Mouse (Mus musculus) macrophage (primary cell): ENCODE measurements around the gene Tyk2. TPM values are rescaled to one million over a fixed set of nuclear protein-coding genes. Genes with fewer than 3 reads are reported as not detected.

Experiments
- H3K27ac ChIP-seq: fragments of 350-480 bp; formaldehyde crosslinking; 2 replicates; pipeline ENCODE4 v1.9.0; 2021
- H3K36me3 ChIP-seq: fragments of 350-480 bp; formaldehyde crosslinking; 2 replicates; pipeline ENCODE4 v1.9.0; 2021; ENCODE audit errors: inconsistent target
- H3K4me3 ChIP-seq: fragments of 350-480 bp; formaldehyde crosslinking; 2 replicates; pipeline ENCODE4 v1.9.0; 2021; ENCODE audit errors: inconsistent target
- H3K79me2 ChIP-seq: fragments of 350-480 bp; formaldehyde crosslinking; 2 replicates; pipeline ENCODE4 v1.9.0; 2021; ENCODE audit errors: inconsistent target
- WGBS: methylation state at CpG from one replicate; pipeline ENCODE4 v1.1.7; 2026; ENCODE audit warnings: inconsistent platforms; ENCODE audit not compliant: missing documents; 5-methylcytosine and 5-hydroxymethylcytosine counted together
- polyA plus RNA-seq: library from polyadenylated mRNA; stranded (reverse); fragments of 250-400 nt; gene quantifications from 3 replicates; pipeline ENCODE4 v1.2.4, GENCODE M21; 2018; ENCODE audit warnings: inconsistent platforms

The Tyk2 gene
- polyA plus RNA-seq, 1 experiment from 2014 or later, result 22.8 TPM

DNA sequence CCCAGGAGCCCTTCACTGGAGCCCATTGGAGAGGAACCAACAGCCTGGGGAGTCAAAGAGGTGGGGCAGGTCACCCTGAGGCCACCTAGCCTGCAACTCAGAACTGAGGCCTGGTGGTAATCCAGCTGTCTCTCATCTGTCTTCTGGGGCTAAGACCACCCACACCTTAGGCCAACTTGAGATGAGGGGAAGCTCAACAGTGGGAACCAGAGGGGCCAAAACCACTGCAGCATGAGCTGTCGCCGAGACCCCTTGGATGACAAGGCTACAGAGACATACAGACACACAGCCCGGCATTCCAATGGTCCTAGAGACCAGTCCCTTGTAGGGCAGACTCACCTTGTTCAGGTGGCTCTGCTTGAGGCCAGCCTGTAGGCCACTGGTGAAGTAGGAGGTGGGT lies 55.4 kb downstream of the Tyk2 start:
- peaks cover 50% of the 10 kb centered on the region for H3K36me3 ChIP-seq
- H3K4me3 ChIP-seq, result no peak overlapping the region
- 95% methylated on average over 3 of the region's 3 CpGs for WGBS
- H3K79me2 ChIP-seq, result peaks cover 24% of the 10 kb centered on the region
- no peak overlapping the region for H3K27ac ChIP-seq

- no peak overlapping the region; the same call in 1 of the 2 replicates for H3K27ac ChIP-seq
- peak overlapping the region; percentile 84; the same call in 1 of the 2 replicates for H3K4me3 ChIP-seq
- 50% methylated on average over 1 of the region's 1 CpGs for WGBS
- H3K36me3 ChIP-seq, result peaks cover 35% of the 10 kb centered on the region
- H3K79me2 ChIP-seq, result peaks cover 30% of the 10 kb centered on the region
Measured at GRCm38 (mm10) chr9:21074173-21074572, 56.9 kb downstream of the Tyk2 start.

DNA sequence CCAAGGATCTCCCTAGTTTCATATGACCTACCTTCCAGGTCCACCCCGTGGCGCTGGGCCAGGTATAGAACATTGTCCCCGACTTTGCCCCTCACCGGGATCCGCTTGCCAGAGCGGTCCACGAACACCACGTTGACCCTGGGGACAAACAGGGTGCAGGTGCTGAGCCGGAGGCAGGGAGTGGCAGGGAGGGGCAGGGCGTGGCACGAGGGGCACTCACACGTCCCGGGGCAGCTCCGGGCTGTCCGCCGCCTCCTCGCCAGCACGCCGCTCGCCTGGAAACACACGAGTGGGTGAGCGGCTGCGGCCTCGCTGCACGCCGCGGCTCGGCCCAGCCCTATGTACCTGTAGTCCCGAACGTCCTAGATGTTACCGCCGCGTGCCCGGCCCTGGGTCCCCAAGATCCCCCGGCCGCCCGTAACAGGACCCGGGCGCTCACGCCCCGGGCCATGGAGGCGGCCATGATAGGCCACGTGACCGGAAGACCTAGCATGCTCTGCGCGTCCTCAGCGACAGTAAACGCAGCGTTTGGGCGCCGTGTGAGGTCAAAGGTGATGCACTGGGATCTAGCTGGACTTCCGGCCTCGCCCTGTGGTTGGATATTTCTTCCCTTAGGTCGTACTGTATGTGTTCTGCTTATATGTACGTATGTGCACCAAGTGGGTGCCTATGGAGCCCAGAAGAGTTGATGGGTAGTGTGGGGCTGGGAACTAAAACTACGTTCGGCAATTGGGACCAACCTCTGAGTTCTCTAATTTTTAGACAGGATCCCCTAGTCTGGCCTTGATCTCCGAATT lies 57.8 kb downstream of the Tyk2 start, which contains the start of the genes Gm49373 and Fdx1l:
TSS of gene Gm49373 (minus strand) at position 53 of the 797 bp plus-strand sequence.
TSS of gene Fdx1l (minus strand) at position 571 of the 797 bp plus-strand sequence.
- H3K79me2 ChIP-seq, result peaks cover 30% of the 10 kb centered on the region
- H3K36me3 ChIP-seq, result peaks cover 26% of the 10 kb centered on the region
- under 1% methylated on average over 56 of the region's 58 CpGs for WGBS
- peak within 1 kb of the TSS; percentile 84 for H3K4me3 ChIP-seq
- H3K27ac ChIP-seq, result peak within 1 kb of the TSS; percentile 45

- Histone ChIP-seq H3K4me3 (peak overlapping the region; percentile 84), H3K79me2 (peaks cover 30% of the 10 kb centered on the region), H3K36me3 (peaks cover 20% of the 10 kb centered on the region), H3K27ac (peak overlapping the region; percentile 37; the same call in 1 of the 2 replicates)
- 7% methylated on average over 4 of the region's 4 CpGs for WGBS
Measured at GRCm38 (mm10) chr9:21072641-21073040, 58.4 kb downstream of the Tyk2 start.

GRCm38 (mm10) chr9:21067006-21067684 lies 63.9 kb downstream of the Tyk2 start, which contains the start of gene Zglp1:
TSS of gene Zglp1 (minus strand) at chr9:21067093.
- 86% methylated on average over 14 of the region's 27 CpGs for WGBS
- no peak within 1 kb of the TSS for H3K4me3 ChIP-seq
- peaks cover 20% of the 10 kb centered on the region for H3K79me2 ChIP-seq
- no peak within 1 kb of the TSS for H3K27ac ChIP-seq
- no peaks in the 10 kb centered on the region for H3K36me3 ChIP-seq

DNA sequence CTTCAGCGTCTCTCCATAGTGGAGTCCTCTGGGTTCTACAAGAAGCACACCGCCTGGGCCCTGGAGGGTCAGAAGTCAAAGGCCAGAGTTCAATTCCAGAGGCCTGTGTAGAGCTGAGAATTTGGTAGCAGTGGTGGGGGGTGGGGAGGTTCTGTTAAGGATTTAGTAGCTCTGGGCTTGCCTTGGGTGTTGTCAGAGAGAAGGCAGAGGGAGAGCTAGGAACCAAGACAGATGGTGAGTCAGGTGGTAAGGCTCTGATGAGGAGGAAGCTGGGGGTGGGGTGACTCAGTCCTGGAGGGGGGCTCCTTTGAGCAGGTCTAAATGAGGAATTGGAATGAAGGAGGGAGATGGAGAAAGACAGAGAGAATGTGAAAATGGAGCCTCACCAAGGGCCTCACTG lies 68.1 kb downstream of the Tyk2 start:
- H3K79me2 ChIP-seq, result no peaks in the 10 kb centered on the region
- H3K36me3 ChIP-seq, result no peaks in the 10 kb centered on the region
- WGBS, result 93% methylated on average over 2 of the region's 2 CpGs
- no peak overlapping the region for H3K27ac ChIP-seq
- H3K4me3 ChIP-seq, result no peak overlapping the region

Other genes with a start within 250 kb of the Tyk2 start
- gene Ppan, start 243.1 kb downstream of the Tyk2 start, polyA plus RNA-seq, result 9.3 to 35.0 TPM (median 13.9 TPM) in 3 replicates
- 76.8 to 138 TPM (median 100 TPM) in 3 replicates for gene Eif3g, start 232.6 kb downstream of the Tyk2 start, polyA plus RNA-seq
- 37.5 to 90.6 TPM (median 56.1 TPM) in 3 replicates for gene Dnmt1, start 171.4 kb downstream of the Tyk2 start, polyA plus RNA-seq
- 16.4 to 43.0 TPM (median 32.4 TPM) in 3 replicates for gene S1pr2, start 154.5 kb downstream of the Tyk2 start, polyA plus RNA-seq
- 27.9 to 56.9 TPM (median 50.5 TPM) in 3 replicates for gene Mrpl4, start 128.5 kb downstream of the Tyk2 start, polyA plus RNA-seq
- gene Icam1, start 115.3 kb downstream of the Tyk2 start, polyA plus RNA-seq, result 35.3 to 116 TPM (median 39.2 TPM) in 3 replicates
- gene Icam4, start 101.9 kb downstream of the Tyk2 start, polyA plus RNA-seq, result not detected in 3 replicates
- 0.04 to 0.12 TPM (median 0.09 TPM) in 3 replicates for gene Icam5, start 99.2 kb downstream of the Tyk2 start, polyA plus RNA-seq
- not detected in 3 replicates for gene Zglp1, start 64.2 kb downstream of the Tyk2 start, polyA plus RNA-seq
- gene Gm49373, start 58.1 kb downstream of the Tyk2 start, polyA plus RNA-seq, result 0.22 TPM in 1 of 3 replicates, not detected in the others
- gene Fdx1l, start 57.6 kb downstream of the Tyk2 start, polyA plus RNA-seq, result 22.6 to 65.1 TPM (median 36.6 TPM) in 3 replicates
- gene Gm38431, start 39.2 kb downstream of the Tyk2 start, polyA plus RNA-seq, result 0.88 to 8.1 TPM (median 2.0 TPM) in 3 replicates
- 24.3 to 37.8 TPM (median 28.2 TPM) in 3 replicates for gene Raver1, start 39.2 kb downstream of the Tyk2 start, polyA plus RNA-seq
- gene Cdc37, start 18.7 kb upstream of the Tyk2 start, polyA plus RNA-seq, result 166 to 206 TPM (median 199 TPM) in 3 replicates
- 6.5 to 7.1 TPM (median 6.8 TPM) in 3 replicates for gene Pde4a, start 34.5 kb upstream of the Tyk2 start, polyA plus RNA-seq
- 27.5 to 46.5 TPM (median 35.7 TPM) in 3 replicates for gene Keap1, start 108.1 kb upstream of the Tyk2 start, polyA plus RNA-seq
- not detected in 3 replicates for gene S1pr5, start 117.2 kb upstream of the Tyk2 start, polyA plus RNA-seq
- gene Atg4d, start 134.1 kb upstream of the Tyk2 start, polyA plus RNA-seq, result 4.0 to 14.4 TPM (median 12.6 TPM) in 3 replicates
- 26.4 to 51.5 TPM (median 40.3 TPM) in 3 replicates for gene Kri1, start 156.7 kb upstream of the Tyk2 start, polyA plus RNA-seq
- gene Cdkn2d, start 160.2 kb upstream of the Tyk2 start, polyA plus RNA-seq, result 6.1 to 12.6 TPM (median 9.8 TPM) in 3 replicates
- gene Ap1m2, start 181.1 kb upstream of the Tyk2 start, polyA plus RNA-seq, result not detected in 3 replicates
- gene Slc44a2, start 189.5 kb upstream of the Tyk2 start, polyA plus RNA-seq, result 23.3 to 39.4 TPM (median 32.8 TPM) in 3 replicates
- 35.3 to 40.5 TPM (median 35.7 TPM) in 3 replicates for gene Ilf3, start 236.6 kb upstream of the Tyk2 start, polyA plus RNA-seq